Mouse (Mus musculus) liver, postnatal 0 days (tissue): ENCODE data around the gene Dtd1.

ENCODE experiments used
- CTCF ChIP-seq: sonication (generic); IDR thresholded peaks from 2 replicates; pipeline ENCODE4 v1.5.1; 2016; ENCODE audit warnings: antibody characterized with exemption, low read depth
- EP300 ChIP-seq: IDR thresholded peaks from 2 replicates; pipeline ENCODE4 v1.6.1; 2016; ENCODE audit warnings: antibody characterized with exemption, low read depth, mild to moderate bottlenecking

DNA sequence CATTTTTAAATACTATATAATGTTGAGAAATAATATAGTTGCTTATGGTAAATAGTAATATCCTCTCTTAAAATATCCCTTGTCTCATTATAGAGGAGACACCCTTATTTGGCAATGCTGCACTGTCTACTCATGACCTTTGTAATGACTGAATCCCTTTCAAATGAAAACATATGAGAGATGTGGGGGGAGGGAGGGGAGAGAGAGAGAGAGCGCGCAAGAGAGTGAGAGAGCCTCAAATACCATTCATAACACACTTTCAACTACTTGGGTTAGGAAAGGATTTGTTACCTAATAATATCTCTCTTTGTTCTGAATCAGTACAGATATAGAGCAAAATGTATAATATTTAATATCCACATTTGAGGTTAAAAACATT is 169.4 kb downstream of the Dtd1 start:
- no peak for TF ChIP-seq CTCF
- no peak for TF ChIP-seq EP300
